Mouse (Mus musculus): ENCODE measurements at regions not wholly inside any gene's neighbourhood (a gene's known extent, or its start where the extent isn't known, plus 50 kb on each side); places are given as distances from the start of the nearest gene placed in this dataset.
A peak's percentile ranks its signal among the peaks of the same experiment; 100 is the strongest.

GRCm38 (mm10) chr13:63986681-63987080 lies 102.3 kb downstream of the Hsd17b3 start:
- Histone ChIP-seq H3K4me2 (ENCODE audit: low read length) (no peak overlapping the region), H3K9me3 (replicated peaks; ENCODE audit: control insufficient read depth, low read length, poor library complexity, severe bottlenecking) (no peaks in the 10 kb centered on the region), H3K4me1 (ENCODE audit: control insufficient read depth, insufficient read depth, low read length) (0 out of 2 replicates have a peak, but pooled peaks cover 5% of the 10 kb centered on the region), H3K36me3 (ENCODE audit: control insufficient read depth, insufficient read depth, low read length) (no peaks in the 10 kb centered on the region), H3K27ac (ENCODE audit: low read length) (no peak overlapping the region), H3K9ac (ENCODE audit: low read depth, low read length) (no peak overlapping the region), H3K27me3 (ENCODE audit: control insufficient read depth, insufficient read depth, low read depth, low read length) (no peaks in the 10 kb centered on the region), H3K4me3 (ENCODE audit: low read depth, low read length) (no peak overlapping the region)
- 83% methylated on average over 5 of the region's 5 CpGs for WGBS
- no peak for ATAC-seq

DNA sequence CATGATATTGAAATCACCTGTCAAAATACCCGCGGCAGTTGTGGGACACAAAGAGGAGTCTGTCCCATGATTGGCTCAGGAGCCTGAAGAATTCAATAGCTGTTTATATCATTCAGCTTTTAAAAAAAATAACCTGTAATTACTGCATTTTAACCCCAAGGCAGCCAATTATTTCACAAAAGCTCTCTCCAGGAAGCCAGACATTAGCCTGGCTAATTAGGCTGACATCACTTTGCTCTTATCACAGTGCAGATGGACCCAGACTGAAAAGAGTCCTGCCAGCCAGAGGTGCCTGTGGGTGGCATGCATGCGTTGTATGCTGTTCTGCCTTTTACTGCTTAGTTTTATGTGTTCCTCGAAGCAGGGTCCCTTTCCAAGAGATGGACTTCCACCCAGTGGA lies 103.4 kb downstream of the Hsd17b3 start:
- peak; percentile 87 for ATAC-seq
- no peaks in the 10 kb centered on the region for H3K27me3 ChIP-seq (ENCODE audit: control insufficient read depth, insufficient read depth, low read depth, low read length)

DNA sequence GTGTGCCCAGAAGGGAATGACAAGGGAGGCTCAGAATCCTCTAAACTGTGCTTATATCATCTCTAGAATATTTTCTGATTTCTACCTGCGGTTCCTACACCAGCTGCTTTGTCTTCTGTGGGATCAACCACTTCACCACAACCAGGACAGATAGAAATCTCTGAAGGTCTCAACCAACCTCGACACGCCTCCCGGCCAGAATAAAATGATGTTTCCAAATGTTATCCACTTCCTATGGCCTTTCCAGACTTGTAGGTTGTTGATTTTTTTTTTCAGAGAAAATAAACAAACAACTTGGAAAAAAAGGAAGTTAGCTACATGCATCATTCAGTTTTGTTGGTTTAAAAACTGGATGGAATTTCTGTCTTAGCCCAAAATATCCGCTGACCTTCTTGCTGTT lies 103.9 kb downstream of the Hsd17b3 start:
- no peak for ATAC-seq
- 85% methylated on average over 5 of the region's 5 CpGs for WGBS
- Histone ChIP-seq H3K4me2 (ENCODE audit: low read length) (no peak overlapping the region), H3K36me3 (ENCODE audit: control insufficient read depth, insufficient read depth, low read length) (no peaks in the 10 kb centered on the region), H3K27me3 (ENCODE audit: control insufficient read depth, insufficient read depth, low read depth, low read length) (no peaks in the 10 kb centered on the region), H3K27ac (ENCODE audit: low read length) (no peak overlapping the region), H3K4me1 (ENCODE audit: control insufficient read depth, insufficient read depth, low read length) (0 out of 2 replicates have a peak, but pooled peaks cover 5% of the 10 kb centered on the region), H3K4me3 (ENCODE audit: low read depth, low read length) (no peak overlapping the region), H3K9ac (ENCODE audit: low read depth, low read length) (no peak overlapping the region), H3K9me3 (replicated peaks; ENCODE audit: control insufficient read depth, low read length, poor library complexity, severe bottlenecking) (no peaks in the 10 kb centered on the region)

More for the DNA sequence above, 103.4 kb downstream of the Hsd17b3 start:
- Histone ChIP-seq H3K36me3 (ENCODE audit: control insufficient read depth, insufficient read depth, low read length) (no peaks in the 10 kb centered on the region), H3K4me2 (ENCODE audit: low read length) (no peak overlapping the region), H3K4me1 (ENCODE audit: control insufficient read depth, insufficient read depth, low read length) (0 out of 2 replicates have a peak, but pooled peaks cover 5% of the 10 kb centered on the region), H3K4me3 (ENCODE audit: low read depth, low read length) (no peak overlapping the region), H3K27ac (ENCODE audit: low read length) (no peak overlapping the region), H3K9ac (ENCODE audit: low read depth, low read length) (no peak overlapping the region), H3K9me3 (replicated peaks; ENCODE audit: control insufficient read depth, low read length, poor library complexity, severe bottlenecking) (no peaks in the 10 kb centered on the region)
- WGBS = 13% methylated on average over 4 of the region's 4 CpGs

DNA sequence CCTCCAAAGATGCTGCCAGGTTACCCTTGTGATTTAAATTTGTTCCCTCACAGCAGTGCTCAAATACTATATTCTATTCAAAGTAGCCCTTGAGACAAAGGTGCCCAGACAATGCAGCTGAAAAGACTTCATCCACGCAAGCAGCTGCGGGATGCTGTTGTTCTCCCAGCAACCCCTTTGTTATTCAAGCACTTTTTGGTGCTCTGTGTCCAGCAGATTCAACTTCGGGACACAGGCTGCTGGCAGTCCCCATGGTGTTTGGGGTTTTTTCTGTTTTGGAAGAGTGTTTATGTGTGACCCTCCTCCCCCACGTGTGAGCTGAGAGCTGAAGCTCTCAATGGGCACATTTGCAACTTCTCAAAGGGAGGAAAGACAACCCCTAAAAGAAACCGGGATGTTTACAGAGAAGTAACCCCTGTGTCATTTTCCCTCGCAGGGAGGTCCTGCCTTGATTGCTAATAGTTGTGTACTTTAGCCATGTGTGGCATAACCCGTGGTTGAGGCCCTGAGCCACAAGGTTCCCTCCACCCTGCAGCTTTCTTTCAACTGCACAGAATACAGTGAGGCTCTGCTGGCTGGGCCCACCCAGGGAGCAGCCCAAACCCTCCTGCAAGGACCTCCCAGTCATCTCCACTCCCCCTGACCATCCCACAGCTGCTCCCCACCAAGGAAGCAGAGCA lies 108.9 kb downstream of the Hsd17b3 start:
- 4% methylated on average over 7 of the region's 7 CpGs for WGBS
- no peak overlapping the region for H3K27ac ChIP-seq (ENCODE audit: low read length)
- H3K4me3 ChIP-seq (ENCODE audit: low read depth, low read length) = no peak overlapping the region
- H3K4me1 ChIP-seq (ENCODE audit: control insufficient read depth, insufficient read depth, low read length) = peaks cover 4% of the 10 kb centered on the region; the same call in 1 of the 2 replicates
- H3K9ac ChIP-seq (ENCODE audit: low read depth, low read length) = no peak overlapping the region
- peak; percentile 76 for ATAC-seq
- H3K27me3 ChIP-seq (ENCODE audit: control insufficient read depth, insufficient read depth, low read depth, low read length) = no peaks in the 10 kb centered on the region
- no peak overlapping the region for H3K4me2 ChIP-seq (ENCODE audit: low read length)
- H3K36me3 ChIP-seq (ENCODE audit: control insufficient read depth, insufficient read depth, low read length) = no peaks in the 10 kb centered on the region
- no peaks in the 10 kb centered on the region for H3K9me3 ChIP-seq (replicated peaks; ENCODE audit: control insufficient read depth, low read length, poor library complexity, severe bottlenecking)

- Histone ChIP-seq H3K9ac (ENCODE audit: low read depth, low read length) (no peak overlapping the region), H3K36me3 (ENCODE audit: control insufficient read depth, insufficient read depth, low read length) (no peaks in the 10 kb centered on the region), H3K4me3 (ENCODE audit: low read depth, low read length) (no peak overlapping the region), H3K4me1 (ENCODE audit: control insufficient read depth, insufficient read depth, low read length) (peaks cover 4% of the 10 kb centered on the region; the same call in 1 of the 2 replicates), H3K27me3 (ENCODE audit: control insufficient read depth, insufficient read depth, low read depth, low read length) (no peaks in the 10 kb centered on the region), H3K9me3 (replicated peaks; ENCODE audit: control insufficient read depth, low read length, poor library complexity, severe bottlenecking) (no peaks in the 10 kb centered on the region), H3K4me2 (ENCODE audit: low read length) (no peak overlapping the region), H3K27ac (ENCODE audit: low read length) (no peak overlapping the region)
- WGBS = 19% methylated on average over 1 of the region's 1 CpGs
- no peak for ATAC-seq
Observed at GRCm38 (mm10) chr13:63979581-63979980, 109.4 kb downstream of the Hsd17b3 start.

DNA sequence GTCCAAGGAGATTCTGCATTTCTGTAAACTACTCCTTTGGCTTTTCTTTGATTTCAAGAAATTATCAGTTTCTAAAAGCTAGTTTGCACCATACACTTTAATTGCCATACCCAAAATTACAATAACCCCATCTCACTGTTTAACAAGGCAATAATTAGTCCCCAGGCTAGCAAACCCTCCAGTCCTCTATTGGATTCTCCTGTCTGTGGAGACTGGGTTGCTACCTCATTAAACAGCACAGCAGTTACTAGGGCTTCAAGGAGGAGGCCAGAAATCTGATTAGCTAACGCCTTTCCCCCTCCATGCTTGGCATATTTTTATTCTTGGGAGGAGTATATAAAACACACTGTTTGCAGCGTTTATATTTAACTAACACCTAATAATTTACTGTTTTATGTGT lies 119.1 kb downstream of the Hsd17b3 start:
- no peak overlapping the region for H3K9ac ChIP-seq (ENCODE audit: low read depth, low read length)
- no peaks in the 10 kb centered on the region for H3K36me3 ChIP-seq (ENCODE audit: control insufficient read depth, insufficient read depth, low read length)
- H3K4me1 ChIP-seq (ENCODE audit: control insufficient read depth, insufficient read depth, low read length) = no peaks in the 10 kb centered on the region
- no peak overlapping the region for H3K4me2 ChIP-seq (ENCODE audit: low read length)
- 84% methylated on average over 2 of the region's 2 CpGs for WGBS
- no peak overlapping the region for H3K4me3 ChIP-seq (ENCODE audit: low read depth, low read length)
- H3K9me3 ChIP-seq (replicated peaks; ENCODE audit: control insufficient read depth, low read length, poor library complexity, severe bottlenecking) = no peaks in the 10 kb centered on the region
- no peak for ATAC-seq
- no peaks in the 10 kb centered on the region; the same call in 1 of the 2 replicates for H3K27me3 ChIP-seq (ENCODE audit: control insufficient read depth, insufficient read depth, low read depth, low read length)
- no peak overlapping the region for H3K27ac ChIP-seq (ENCODE audit: low read length)

- WGBS = 61% methylated on average over 3 of the region's 3 CpGs
- Histone ChIP-seq H3K9me3 (replicated peaks; ENCODE audit: control insufficient read depth, low read length, poor library complexity, severe bottlenecking) (no peaks in the 10 kb centered on the region), H3K4me3 (ENCODE audit: low read depth, low read length) (no peak overlapping the region), H3K36me3 (ENCODE audit: control insufficient read depth, insufficient read depth, low read length) (no peaks in the 10 kb centered on the region), H3K9ac (ENCODE audit: low read depth, low read length) (no peak overlapping the region), H3K4me1 (ENCODE audit: control insufficient read depth, insufficient read depth, low read length) (no peaks in the 10 kb centered on the region), H3K4me2 (ENCODE audit: low read length) (no peak overlapping the region), H3K27me3 (ENCODE audit: control insufficient read depth, insufficient read depth, low read depth, low read length) (no peaks in the 10 kb centered on the region; the same call in 1 of the 2 replicates), H3K27ac (ENCODE audit: low read length) (no peak overlapping the region)
- ATAC-seq = no peak
Observed at GRCm38 (mm10) chr13:63968623-63969022, 120.4 kb downstream of the Hsd17b3 start.

- Histone ChIP-seq H3K9me3 (replicated peaks; ENCODE audit: control insufficient read depth, low read length, poor library complexity, severe bottlenecking) (no peaks in the 10 kb centered on the region), H3K4me2 (ENCODE audit: low read length) (no peak overlapping the region), H3K4me3 (ENCODE audit: low read depth, low read length) (no peak overlapping the region), H3K27ac (ENCODE audit: low read length) (no peak overlapping the region), H3K27me3 (ENCODE audit: control insufficient read depth, insufficient read depth, low read depth, low read length) (no peaks in the 10 kb centered on the region), H3K4me1 (ENCODE audit: control insufficient read depth, insufficient read depth, low read length) (no peaks in the 10 kb centered on the region), H3K9ac (ENCODE audit: low read depth, low read length) (no peak overlapping the region), H3K36me3 (ENCODE audit: control insufficient read depth, insufficient read depth, low read length) (no peaks in the 10 kb centered on the region)
- ATAC-seq = no peak
- WGBS = 82% methylated on average over 5 of the region's 5 CpGs
Observed at GRCm38 (mm10) chr13:63957098-63957497, 131.9 kb downstream of the Hsd17b3 start.

DNA sequence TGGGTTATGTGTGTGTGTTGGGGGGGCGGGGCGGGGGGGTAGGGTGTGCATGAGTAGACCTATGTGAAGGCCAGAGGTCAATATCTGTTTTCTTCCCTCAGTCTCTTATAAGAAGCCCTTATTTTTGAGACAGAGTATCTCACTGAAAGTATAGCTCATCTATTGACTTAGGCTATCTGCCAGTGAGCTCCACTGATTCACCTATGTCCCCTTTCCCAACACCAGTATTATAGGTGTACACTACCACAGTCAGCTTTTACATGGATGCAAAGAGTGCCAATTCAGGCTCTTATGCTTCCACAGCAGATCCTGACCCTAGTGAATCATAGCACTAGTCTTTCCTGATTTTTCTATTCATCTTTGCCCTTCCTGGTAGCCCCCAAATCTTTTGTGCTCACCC lies 134.7 kb downstream of the Hsd17b3 start:
- no peak overlapping the region for H3K27ac ChIP-seq (ENCODE audit: low read length)
- 100% methylated on average over 2 of the region's 2 CpGs for WGBS
- no peak for ATAC-seq
- H3K4me1 ChIP-seq (ENCODE audit: control insufficient read depth, insufficient read depth, low read length) = no peaks in the 10 kb centered on the region
- no peak overlapping the region for H3K9ac ChIP-seq (ENCODE audit: low read depth, low read length)
- peaks cover 10% of the 10 kb centered on the region for H3K27me3 ChIP-seq (ENCODE audit: control insufficient read depth, insufficient read depth, low read depth, low read length)
- no peaks in the 10 kb centered on the region for H3K9me3 ChIP-seq (replicated peaks; ENCODE audit: control insufficient read depth, low read length, poor library complexity, severe bottlenecking)
- H3K36me3 ChIP-seq (ENCODE audit: control insufficient read depth, insufficient read depth, low read length) = no peaks in the 10 kb centered on the region
- no peak overlapping the region for H3K4me3 ChIP-seq (ENCODE audit: low read depth, low read length)
- no peak overlapping the region for H3K4me2 ChIP-seq (ENCODE audit: low read length)

Measured in midbrain, embryonic 16.5 days (tissue).